Mouse (Mus musculus) lung, postnatal 0 days (tissue): Measurements from ENCODE around the gene Mrrf. TPM values are rescaled to one million over a fixed set of nuclear protein-coding genes. Genes with fewer than 3 reads are reported as not detected.

Experiments
- ATAC-seq: fragments of 200-750 bp; cut with Nextera tagmentation; 2 replicates; pipeline ENCODE4 v1.8.0; 2017; ENCODE audit warnings: moderate library complexity
- DNase-seq: peaks from one replicate; pipeline ENCODE4 v3.0.0-alpha.2; 2016; ENCODE audit warnings: low spot score
- H3K27ac ChIP-seq: fragments of 300-500 bp; sonication (generic); 2 replicates; pipeline ENCODE4 v1.5.1; 2014; ENCODE audit warnings: antibody characterized with exemption, mild to moderate bottlenecking, low read length, mixed read lengths
- H3K27me3 ChIP-seq: fragments of 300-500 bp; sonication (generic); replicated peaks from 2 replicates; pipeline ENCODE4 v1.6.1; 2014; ENCODE audit warnings: low read length, mixed read lengths; ENCODE audit not compliant: insufficient read depth
- H3K36me3 ChIP-seq: fragments of 300-500 bp; sonication (generic); 2 replicates; pipeline ENCODE4 v1.6.1; 2014; ENCODE audit warnings: low read length, mixed read lengths; ENCODE audit not compliant: insufficient read depth
- H3K4me1 ChIP-seq: fragments of 300-500 bp; sonication (generic); 2 replicates; pipeline ENCODE4 v1.6.1; 2014; ENCODE audit warnings: antibody characterized with exemption, low read depth, low read length, mixed read lengths; ENCODE audit not compliant: insufficient read depth
- H3K4me2 ChIP-seq: fragments of 300-500 bp; sonication (generic); replicated peaks from 2 replicates; pipeline ENCODE4 v1.6.1; 2014; ENCODE audit warnings: low read depth, mild to moderate bottlenecking, low read length, moderate library complexity, mixed read lengths
- H3K4me3 ChIP-seq: fragments of 300-500 bp; sonication (generic); 2 replicates; pipeline ENCODE4 v1.5.1; 2014; ENCODE audit warnings: low read depth, low read length
- H3K9ac ChIP-seq: fragments of 300-500 bp; sonication (generic); replicated peaks from 2 replicates; pipeline ENCODE4 v1.6.1; 2014; ENCODE audit warnings: low read depth, mild to moderate bottlenecking
- H3K9me3 ChIP-seq: fragments of 300-500 bp; sonication (generic); 2 replicates; pipeline ENCODE4 v1.6.1; 2016; ENCODE audit warnings: low read length, mixed read lengths
- CTCF ChIP-seq: IDR thresholded peaks from 2 replicates; pipeline ENCODE4 v1.5.1; 2016; ENCODE audit warnings: antibody characterized with exemption, mild to moderate bottlenecking
- EP300 ChIP-seq: IDR thresholded peaks from 2 replicates; pipeline ENCODE4 v1.6.1; 2016; ENCODE audit warnings: antibody characterized with exemption, mild to moderate bottlenecking, control low read depth
- WGBS: fragments of 180-500 bp; shearing (Covaris S2); extraction: QIAGEN DNeasy Blood & Tissue Kit; methylation state at CpG from one replicate; pipeline ENCODE4 v1.1.7; 2014; 5-methylcytosine and 5-hydroxymethylcytosine counted together
- polyA plus RNA-seq: library from polyadenylated mRNA; unstranded; fragments of >200 nt; fragmentation: Nextera tagmentation; extraction: Ambion mirVana; gene quantifications from 2 replicates; pipeline ENCODE4 v1.2.1, GENCODE M21; 2015

The Mrrf gene
- polyA plus RNA-seq, 1 experiment from 2014 or later: 24.2 TPM

DNA sequence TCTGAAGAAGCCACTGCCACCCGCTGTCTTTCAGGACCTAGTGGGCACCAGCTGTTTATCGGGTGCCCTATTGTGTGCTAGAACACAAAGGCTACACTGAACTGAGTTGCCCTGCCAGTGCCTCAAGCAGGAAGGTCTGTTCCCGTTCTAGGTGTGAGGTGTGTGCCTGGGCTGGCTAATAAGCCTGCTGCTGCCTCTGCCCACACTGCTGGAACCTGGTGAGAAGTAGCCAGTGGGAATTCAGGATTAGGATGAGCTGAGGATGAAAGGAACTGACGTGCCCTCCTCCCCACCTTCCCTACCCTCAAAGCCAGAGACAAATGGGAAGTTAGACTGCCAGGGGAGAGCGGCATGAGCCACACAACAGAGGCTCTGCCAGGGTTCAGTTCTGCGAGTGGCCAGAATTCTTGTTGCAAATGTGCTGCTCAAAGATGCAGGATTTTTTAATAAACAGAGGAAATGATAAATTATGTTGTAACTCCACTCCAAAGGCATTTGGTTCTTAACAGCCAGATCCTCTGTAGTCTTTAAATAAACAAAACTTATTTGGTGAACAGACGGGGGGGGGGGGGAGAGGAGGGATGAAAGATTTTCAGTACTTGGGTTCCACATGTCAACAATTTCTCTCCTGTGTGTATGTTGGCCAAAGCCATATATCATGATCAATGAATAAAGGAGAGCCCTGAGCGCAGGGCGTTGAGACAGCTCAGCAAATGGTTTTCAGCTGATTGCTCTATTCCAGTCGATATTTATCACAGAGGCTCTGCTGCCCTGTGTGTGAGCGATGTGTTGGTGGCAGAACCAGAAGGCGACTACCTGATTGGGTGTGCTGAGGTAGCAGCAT, 55.1 kb downstream of the Mrrf start:
- no peak overlapping the region for H3K4me3 ChIP-seq
- no peaks in the 10 kb centered on the region for H3K9me3 ChIP-seq
- H3K4me2 ChIP-seq: no peak overlapping the region
- H3K27ac ChIP-seq: no peak overlapping the region
- H3K36me3 ChIP-seq: no peaks in the 10 kb centered on the region
- DNase-seq: peak; percentile 45
- no peaks in the 10 kb centered on the region for H3K27me3 ChIP-seq
- ATAC-seq: peak; percentile 19; the same call in 1 of the 2 replicates
- WGBS: 25% methylated on average over 12 of the region's 12 CpGs
- H3K4me1 ChIP-seq: peaks cover 4% of the 10 kb centered on the region; the same call in 1 of the 2 replicates
- no peak for TF ChIP-seq CTCF
- TF ChIP-seq EP300: no peak
- no peak overlapping the region for H3K9ac ChIP-seq

DNA sequence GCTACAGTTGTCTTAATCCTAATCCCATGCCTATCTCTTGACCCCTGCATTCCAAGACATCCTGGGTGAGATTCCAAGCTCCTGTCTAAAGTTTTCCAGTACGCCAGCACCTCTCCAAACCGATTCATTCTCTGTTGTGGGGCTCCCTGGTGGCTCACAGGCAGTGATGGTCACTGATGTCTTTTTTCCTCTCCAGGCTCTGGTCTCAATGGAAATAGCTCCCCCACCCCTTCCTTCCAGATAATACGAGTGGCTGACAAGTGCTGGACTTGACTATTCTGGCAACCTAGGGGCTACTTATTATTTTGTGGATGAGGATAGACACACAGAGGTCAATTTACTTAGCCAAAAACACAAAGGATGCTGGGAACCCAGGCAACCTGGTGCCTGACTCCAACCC, 60.8 kb downstream of the Mrrf start:
- TF ChIP-seq CTCF (no peak), EP300 (no peak)
- H3K27ac ChIP-seq: no peak overlapping the region
- DNase-seq: no peak

DNA sequence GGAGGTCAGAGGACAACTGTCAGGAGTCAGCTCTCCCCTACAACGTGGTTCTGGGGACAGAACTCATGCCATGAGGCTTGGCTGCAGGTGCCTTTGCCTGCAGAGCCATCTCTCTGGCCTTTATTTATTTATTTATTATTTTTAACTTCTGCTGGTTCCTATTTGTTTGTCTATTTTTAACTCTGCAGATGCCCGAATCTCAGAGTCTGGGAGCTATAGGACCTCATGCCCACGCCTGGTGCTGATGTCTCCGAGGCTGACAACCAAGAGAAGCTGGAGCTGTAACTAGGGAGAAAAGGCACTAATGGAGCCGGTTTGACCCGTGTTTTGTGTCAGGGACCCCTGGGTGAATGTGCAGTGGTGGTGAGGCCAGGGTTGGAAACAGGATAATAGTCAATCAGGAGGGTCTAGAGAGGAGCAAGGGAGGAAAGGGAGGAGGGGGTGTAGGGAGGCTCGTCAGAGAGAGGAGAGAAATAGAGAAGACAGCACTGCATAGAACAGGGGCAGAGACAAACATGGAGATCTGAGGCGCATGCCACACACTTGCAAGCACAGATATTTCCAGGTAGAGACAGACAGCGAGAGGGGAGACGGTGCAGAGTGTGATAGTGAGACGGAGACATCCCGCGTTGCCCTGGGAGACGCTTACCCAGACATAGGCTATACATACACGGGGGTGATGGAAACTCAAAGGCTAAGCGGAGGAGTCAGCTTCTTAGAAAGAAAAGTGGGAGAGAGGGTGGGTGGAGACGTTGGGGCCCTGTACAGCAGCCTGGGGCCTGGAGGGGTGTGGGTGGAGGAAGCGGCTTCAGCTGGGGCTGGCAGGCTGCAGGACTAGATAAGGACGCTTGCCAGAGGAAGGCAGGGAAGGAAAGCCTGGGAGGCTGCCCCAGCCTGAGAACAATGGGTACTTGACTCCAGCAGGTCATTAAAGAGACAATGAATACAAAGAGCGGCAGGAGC, 62.0 kb downstream of the Mrrf start:
- H3K9ac ChIP-seq: no peak overlapping the region
- H3K27me3 ChIP-seq: no peaks in the 10 kb centered on the region
- H3K4me3 ChIP-seq: no peak overlapping the region; the same call in 1 of the 2 replicates
- H3K4me2 ChIP-seq: no peak overlapping the region
- peak; percentile 68 for ATAC-seq
- H3K9me3 ChIP-seq: no peaks in the 10 kb centered on the region
- no peaks in the 10 kb centered on the region for H3K36me3 ChIP-seq
- H3K27ac ChIP-seq: no peak overlapping the region
- TF ChIP-seq EP300 (peak; percentile 69), CTCF (no peak)
- peak; percentile 73 for DNase-seq
- peaks cover 11% of the 10 kb centered on the region for H3K4me1 ChIP-seq
- WGBS: 22% methylated on average over 20 of the region's 20 CpGs

More for the DNA sequence above, 60.8 kb downstream of the Mrrf start:
- H3K4me3 ChIP-seq: no peak overlapping the region
- H3K4me1 ChIP-seq: 0 out of 2 replicates have a peak, but pooled peaks cover 5% of the 10 kb centered on the region
- H3K4me2 ChIP-seq: no peak overlapping the region
- 56% methylated on average over 3 of the region's 3 CpGs for WGBS
- no peaks in the 10 kb centered on the region for H3K9me3 ChIP-seq
- ATAC-seq: no peak
- H3K27me3 ChIP-seq: no peaks in the 10 kb centered on the region
- no peaks in the 10 kb centered on the region for H3K36me3 ChIP-seq
- H3K9ac ChIP-seq: no peak overlapping the region

DNA sequence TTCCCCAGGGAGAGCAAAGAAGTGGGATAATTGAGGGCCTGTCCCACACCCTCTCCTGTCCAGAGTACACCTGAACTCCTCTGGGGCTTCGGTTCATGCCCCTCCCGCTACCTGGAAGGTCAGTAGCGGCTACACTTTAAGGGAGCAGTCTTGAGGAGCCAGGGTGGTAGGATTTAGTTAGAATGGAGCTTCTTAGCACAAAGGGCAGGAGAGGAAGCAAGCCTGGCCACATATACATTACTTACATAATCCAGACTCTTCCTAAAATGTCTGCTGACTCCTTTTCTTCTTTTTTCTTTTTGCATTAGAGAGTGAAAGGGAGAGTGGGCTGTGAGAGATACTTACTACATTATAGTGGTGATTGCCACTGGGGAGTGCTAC, 62.7 kb downstream of the Mrrf start:
- no peak for DNase-seq
- Histone ChIP-seq H3K27ac (no peak overlapping the region), H3K4me3 (no peak overlapping the region), H3K9ac (no peak overlapping the region), H3K4me2 (no peak overlapping the region), H3K36me3 (no peaks in the 10 kb centered on the region), H3K4me1 (peaks cover 15% of the 10 kb centered on the region), H3K9me3 (no peaks in the 10 kb centered on the region), H3K27me3 (no peaks in the 10 kb centered on the region)
- TF ChIP-seq CTCF: no peak
- WGBS: 34% methylated on average over 3 of the region's 3 CpGs
- no peak for ATAC-seq

DNA sequence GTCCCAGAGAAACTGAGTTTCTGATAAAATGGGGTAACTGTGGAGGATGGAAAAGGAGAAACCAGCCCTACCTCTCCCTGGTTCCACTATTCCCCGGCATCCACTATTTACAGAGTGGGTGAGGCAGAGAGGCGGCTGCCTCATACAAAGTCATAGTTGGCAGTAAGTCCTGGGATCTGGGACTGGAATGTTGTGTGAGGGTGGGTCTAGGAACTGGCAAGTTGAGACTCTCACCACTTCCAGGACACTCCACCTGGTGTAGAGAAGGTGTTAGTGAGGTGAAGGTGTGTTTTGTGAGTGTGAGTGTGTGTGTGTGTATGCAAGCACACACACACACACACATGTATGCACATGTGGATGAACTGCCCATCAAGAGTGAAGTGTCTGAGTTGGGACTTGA, 64.6 kb downstream of the Mrrf start:
- peaks cover 15% of the 10 kb centered on the region for H3K4me1 ChIP-seq
- ATAC-seq (peak; percentile 78), DNase-seq (peak; percentile 75)
- no peaks in the 10 kb centered on the region for H3K9me3 ChIP-seq
- TF ChIP-seq CTCF (peak; percentile 38), EP300 (peak; percentile 61; the same call in 1 of the 2 replicates)
- WGBS: 55% methylated on average over 2 of the region's 2 CpGs
- H3K27ac ChIP-seq: peak overlapping the region; percentile 66
- H3K4me2 ChIP-seq: no peak overlapping the region
- H3K9ac ChIP-seq: no peak overlapping the region
- H3K4me3 ChIP-seq: no peak overlapping the region
- H3K27me3 ChIP-seq: no peaks in the 10 kb centered on the region; the same call in 1 of the 2 replicates
- no peaks in the 10 kb centered on the region for H3K36me3 ChIP-seq
